Mouse (Mus musculus) neural tube, embryonic 12.5 days (tissue): Measurements from ENCODE around the gene Tjp1. TPM values are rescaled to one million over a fixed set of nuclear protein-coding genes. Genes with fewer than 3 reads are reported as not detected.

Experiments used
- ATAC-seq: fragments of 200-750 bp; cut with Nextera tagmentation; 2 replicates; pipeline ENCODE4 v1.8.0; 2017; ENCODE audit warnings: low read depth, mild to moderate bottlenecking, moderate TSS enrichment, moderate library complexity; ENCODE audit not compliant: low FRiP score
- H3K27ac ChIP-seq: fragments of 300-500 bp; sonication (generic); 2 replicates; pipeline ENCODE4 v1.5.1; 2016
- H3K27me3 ChIP-seq: fragments of 300-500 bp; sonication (generic); replicated peaks from 2 replicates; pipeline ENCODE4 v1.6.1; 2016; ENCODE audit warnings: mild to moderate bottlenecking
- H3K36me3 ChIP-seq: fragments of 300-500 bp; sonication (generic); 2 replicates; pipeline ENCODE4 v1.6.1; 2016; ENCODE audit warnings: mild to moderate bottlenecking
- H3K4me1 ChIP-seq: fragments of 300-500 bp; sonication (generic); 2 replicates; pipeline ENCODE4 v1.6.1; 2016
- H3K4me2 ChIP-seq: fragments of 300-500 bp; sonication (generic); replicated peaks from 2 replicates; pipeline ENCODE4 v1.6.1; 2016; ENCODE audit warnings: mild to moderate bottlenecking
- H3K4me3 ChIP-seq: fragments of 300-500 bp; sonication (generic); 2 replicates; pipeline ENCODE4 v1.5.1; 2016
- H3K9ac ChIP-seq: fragments of 300-500 bp; sonication (generic); 2 replicates; pipeline ENCODE4 v1.6.1; 2016; ENCODE audit warnings: mild to moderate bottlenecking
- H3K9me3 ChIP-seq: fragments of 300-500 bp; sonication (generic); 2 replicates; pipeline ENCODE4 v1.6.1; 2016; ENCODE audit warnings: mild to moderate bottlenecking
- WGBS: fragments of 180-500 bp; shearing (Covaris S2); methylation state at CpG from one replicate; pipeline ENCODE4 v1.1.7; 2016; 5-methylcytosine and 5-hydroxymethylcytosine counted together
- polyA plus RNA-seq: library from polyadenylated mRNA; unstranded; fragments of >200 nt; fragmentation: Nextera tagmentation; extraction: Ambion mirVana; gene quantifications from 2 replicates; pipeline ENCODE4 v1.2.1, GENCODE M21; 2016

The Tjp1 gene
- polyA plus RNA-seq, 1 experiment from 2014 or later, result 27.4 TPM

- Histone ChIP-seq H3K4me2 (no peak overlapping the region), H3K27me3 (no peaks in the 10 kb centered on the region), H3K9ac (no peak overlapping the region), H3K9me3 (no peaks in the 10 kb centered on the region), H3K4me3 (no peak overlapping the region), H3K27ac (no peak overlapping the region), H3K36me3 (no peaks in the 10 kb centered on the region), H3K4me1 (peaks cover 3% of the 10 kb centered on the region; the same call in 1 of the 2 replicates)
- WGBS, result 85% methylated on average over 3 of the region's 3 CpGs
- no peak for ATAC-seq
Measured at GRCm38 (mm10) chr7:65377521-65377920, 150.1 kb downstream of the Tjp1 start.

GRCm38 (mm10) chr7:65375621-65376020 is 152.0 kb downstream of the Tjp1 start:
- Histone ChIP-seq H3K27me3 (no peaks in the 10 kb centered on the region), H3K4me1 (no peaks in the 10 kb centered on the region), H3K9ac (no peak overlapping the region), H3K9me3 (no peaks in the 10 kb centered on the region), H3K4me2 (no peak overlapping the region), H3K27ac (no peak overlapping the region), H3K36me3 (no peaks in the 10 kb centered on the region), H3K4me3 (no peak overlapping the region)
- WGBS, result 84% methylated on average over 3 of the region's 3 CpGs
- no peak for ATAC-seq

- no peaks in the 10 kb centered on the region for H3K36me3 ChIP-seq
- ATAC-seq, result no peak
- WGBS, result 81% methylated on average over 8 of the region's 8 CpGs
- H3K4me2 ChIP-seq, result no peak overlapping the region
- H3K9me3 ChIP-seq, result no peaks in the 10 kb centered on the region
- no peak overlapping the region for H3K9ac ChIP-seq
- H3K4me1 ChIP-seq, result no peaks in the 10 kb centered on the region
- H3K27me3 ChIP-seq, result no peaks in the 10 kb centered on the region
- H3K4me3 ChIP-seq, result no peak overlapping the region
- H3K27ac ChIP-seq, result no peak overlapping the region
Measured at GRCm38 (mm10) chr7:65375176-65375575, 152.4 kb downstream of the Tjp1 start.

GRCm38 (mm10) chr7:65373336-65373735 is 154.2 kb downstream of the Tjp1 start:
- WGBS, result 73% methylated on average over 8 of the region's 8 CpGs
- Histone ChIP-seq H3K4me1 (peaks cover 3% of the 10 kb centered on the region; the same call in 1 of the 2 replicates), H3K27ac (no peak overlapping the region), H3K9me3 (no peaks in the 10 kb centered on the region), H3K4me3 (no peak overlapping the region), H3K27me3 (no peaks in the 10 kb centered on the region), H3K9ac (no peak overlapping the region), H3K4me2 (no peak overlapping the region), H3K36me3 (no peaks in the 10 kb centered on the region)
- no peak for ATAC-seq

- Histone ChIP-seq H3K4me1 (peaks cover 12% of the 10 kb centered on the region; the same call in 1 of the 2 replicates), H3K9ac (no peak overlapping the region), H3K4me2 (peak overlapping the region; percentile 82), H3K27ac (no peak overlapping the region), H3K9me3 (no peaks in the 10 kb centered on the region), H3K27me3 (no peaks in the 10 kb centered on the region), H3K4me3 (peak overlapping the region; percentile 87; the same call in 1 of the 2 replicates), H3K36me3 (no peaks in the 10 kb centered on the region)
- no peak for ATAC-seq
- 57% methylated on average over 6 of the region's 6 CpGs for WGBS
Measured at GRCm38 (mm10) chr7:65371765-65372164, 155.8 kb downstream of the Tjp1 start.

GRCm38 (mm10) chr7:65370787-65371616 is 156.6 kb downstream of the Tjp1 start:
- ATAC-seq, result peak; percentile 89
- H3K36me3 ChIP-seq, result no peaks in the 10 kb centered on the region
- no peaks in the 10 kb centered on the region for H3K9me3 ChIP-seq
- H3K4me1 ChIP-seq, result peaks cover 12% of the 10 kb centered on the region; the same call in 1 of the 2 replicates
- H3K4me2 ChIP-seq, result peak overlapping the region; percentile 82
- H3K27me3 ChIP-seq, result no peaks in the 10 kb centered on the region
- WGBS, result under 1% methylated on average over 89 of the region's 92 CpGs
- peak overlapping the region; percentile 66 for H3K27ac ChIP-seq
- peak overlapping the region; percentile 82 for H3K9ac ChIP-seq
- H3K4me3 ChIP-seq, result peak overlapping the region; percentile 87

- H3K36me3 ChIP-seq, result no peaks in the 10 kb centered on the region
- WGBS, result 1% methylated on average over 42 of the region's 46 CpGs
- peak; percentile 48 for ATAC-seq
Measured at GRCm38 (mm10) chr7:65370381-65370786, 157.2 kb downstream of the Tjp1 start.

GRCm38 (mm10) chr7:65369101-65369500 is 158.5 kb downstream of the Tjp1 start:
- Histone ChIP-seq H3K4me3 (peak overlapping the region; percentile 13; the same call in 1 of the 2 replicates), H3K27me3 (no peaks in the 10 kb centered on the region), H3K4me1 (peaks cover 12% of the 10 kb centered on the region; the same call in 1 of the 2 replicates), H3K36me3 (no peaks in the 10 kb centered on the region), H3K9me3 (no peaks in the 10 kb centered on the region), H3K27ac (no peak overlapping the region), H3K4me2 (peak overlapping the region; percentile 82), H3K9ac (peak overlapping the region; percentile 29; the same call in 1 of the 2 replicates)
- WGBS, result 9% methylated on average over 5 of the region's 5 CpGs
- ATAC-seq, result no peak

More at GRCm38 (mm10) chr7:65370381-65370786, 157.2 kb downstream of the Tjp1 start:
- Histone ChIP-seq H3K9me3 (no peaks in the 10 kb centered on the region), H3K4me3 (peak overlapping the region; percentile 87), H3K27me3 (no peaks in the 10 kb centered on the region), H3K4me1 (peaks cover 12% of the 10 kb centered on the region; the same call in 1 of the 2 replicates), H3K4me2 (peak overlapping the region; percentile 82), H3K9ac (peak overlapping the region; percentile 82), H3K27ac (peak overlapping the region; percentile 66)

- H3K4me2 ChIP-seq, result peak overlapping the region; percentile 19
- no peak for ATAC-seq
Measured at GRCm38 (mm10) chr7:65367386-65368245, 160.0 kb downstream of the Tjp1 start.

GRCm38 (mm10) chr7:65366153-65366552 is 161.4 kb downstream of the Tjp1 start:
- no peak overlapping the region for H3K4me3 ChIP-seq
- 7% methylated on average over 1 of the region's 1 CpGs for WGBS
- no peak for ATAC-seq
- H3K36me3 ChIP-seq, result no peaks in the 10 kb centered on the region
- peaks cover 12% of the 10 kb centered on the region; the same call in 1 of the 2 replicates for H3K4me1 ChIP-seq
- H3K4me2 ChIP-seq, result no peak overlapping the region
- H3K27ac ChIP-seq, result no peak overlapping the region
- no peaks in the 10 kb centered on the region for H3K27me3 ChIP-seq
- H3K9me3 ChIP-seq, result no peaks in the 10 kb centered on the region
- no peak overlapping the region for H3K9ac ChIP-seq

More at GRCm38 (mm10) chr7:65367386-65368245, 160.0 kb downstream of the Tjp1 start:
- no peaks in the 10 kb centered on the region for H3K27me3 ChIP-seq
- no peaks in the 10 kb centered on the region for H3K9me3 ChIP-seq
- no peak overlapping the region for H3K9ac ChIP-seq
- H3K4me1 ChIP-seq, result peaks cover 12% of the 10 kb centered on the region; the same call in 1 of the 2 replicates
- WGBS, result 73% methylated on average over 16 of the region's 16 CpGs
- no peaks in the 10 kb centered on the region for H3K36me3 ChIP-seq
- H3K27ac ChIP-seq, result no peak overlapping the region
- no peak overlapping the region for H3K4me3 ChIP-seq

- no peaks in the 10 kb centered on the region for H3K36me3 ChIP-seq
- H3K27ac ChIP-seq, result no peak overlapping the region
- no peak overlapping the region for H3K4me3 ChIP-seq
- no peak overlapping the region for H3K4me2 ChIP-seq
- H3K9ac ChIP-seq, result no peak overlapping the region
- H3K9me3 ChIP-seq, result no peaks in the 10 kb centered on the region
- no peaks in the 10 kb centered on the region for H3K27me3 ChIP-seq
- peaks cover 12% of the 10 kb centered on the region; the same call in 1 of the 2 replicates for H3K4me1 ChIP-seq
- 86% methylated on average over 4 of the region's 4 CpGs for WGBS
- no peak for ATAC-seq
Measured at GRCm38 (mm10) chr7:65365560-65365959, 162.0 kb downstream of the Tjp1 start.

GRCm38 (mm10) chr7:65360278-65360677 is 167.3 kb downstream of the Tjp1 start:
- no peak for ATAC-seq
- Histone ChIP-seq H3K4me3 (no peak overlapping the region), H3K27ac (no peak overlapping the region), H3K4me1 (peaks cover 14% of the 10 kb centered on the region; the same call in 1 of the 2 replicates), H3K27me3 (no peaks in the 10 kb centered on the region), H3K9ac (no peak overlapping the region), H3K4me2 (no peak overlapping the region), H3K36me3 (no peaks in the 10 kb centered on the region), H3K9me3 (no peaks in the 10 kb centered on the region)
- WGBS, result 66% methylated on average over 3 of the region's 3 CpGs
